In the genomic region with DNA sequence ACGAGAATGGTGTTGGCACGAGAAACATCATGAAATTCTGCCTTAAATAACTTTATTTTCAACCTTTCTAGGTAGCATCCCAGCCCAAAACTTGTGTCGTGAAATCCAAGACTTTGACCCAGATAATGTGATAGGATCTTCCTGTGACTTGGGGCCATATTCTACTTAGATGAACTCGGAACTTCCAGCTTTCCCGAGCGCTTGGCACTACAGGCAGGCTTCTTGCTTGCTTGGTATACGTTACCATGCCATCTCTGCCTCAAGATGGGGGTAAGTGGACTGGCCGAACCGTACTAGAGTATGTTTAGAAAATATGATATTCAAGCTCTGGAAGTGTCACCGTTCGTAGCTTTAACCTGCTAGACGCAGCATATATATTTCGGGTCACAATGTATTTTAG, we compare ENCODE assay signal across 23 mouse cellular contexts. TPM values are rescaled to one million over a fixed set of nuclear protein-coding genes. Genes with fewer than 3 reads are reported as not detected.
DNase-seq lines count a peak whose midpoint lies in the region; ATAC-seq and TF ChIP-seq lines count a peak whose summit lies in the region.
"Had no signal": no experiment of that assay in that cellular context is flagged by ENCODE, and none has a peak within 500 bp of the region (broad histone marks: within the 10 kb centered on the region; RNA-seq: fewer than 3 reads in every experiment).

No protein-coding gene starts in this region.

- intact Hi-C loops in gastrocnemius, adult 2 months (cut with DNase I): no loop called here

- H3K36me3 ChIP-seq in kidney, embryonic 16.5 days (ENCODE audit: insufficient read depth, low read length): no peaks in the 10 kb centered on the region
- H3K36me3 ChIP-seq: G1E had no signal

- no peak overlapping the region for H3K9ac ChIP-seq in kidney, embryonic 16.5 days (replicated peaks; ENCODE audit: low read length)

- TF ChIP-seq CTCF in gastrocnemius, adult 2 months (IDR thresholded peaks at IDR 0.05): no peak

- no peaks in the 10 kb centered on the region for H3K27me3 ChIP-seq in kidney, embryonic 16.5 days (ENCODE audit: insufficient read depth, low read length)
- H3K27me3 ChIP-seq: CH12.LX, Patski had no signal

- H3K4me3 ChIP-seq in gastrocnemius, adult 2 months: peak overlapping the region; percentile 39
- no peak overlapping the region for H3K4me3 ChIP-seq in kidney, embryonic 16.5 days (ENCODE audit: low read length)

- ATAC-seq in kidney, embryonic 16.5 days (ENCODE audit: low FRiP score, low TSS enrichment): no peak
- ATAC-seq: activated CD4-positive, CD25-positive, alpha-beta regulatory T cell, adult 4 months; CD4-positive, CD25-positive, alpha-beta regulatory T cell, adult 4 months; Patski had no signal

- H3K9me3 ChIP-seq in kidney, embryonic 16.5 days (ENCODE audit: low read length): no peaks in the 10 kb centered on the region
- H3K9me3 ChIP-seq: G1E had no signal

- no peak overlapping the region for H3K4me2 ChIP-seq in kidney, embryonic 16.5 days (replicated peaks; ENCODE audit: low read depth, low read length)

- peak; percentile 63 for DNase-seq in gastrocnemius, adult 18-20 months (ENCODE audit: low spot score)
- DNase-seq in gastrocnemius, postnatal 4 days (ENCODE audit: low spot score in 2 of 2): no peak
- DNase-seq in gastrocnemius, adult 2 months: peak; percentile 61
- no peak for DNase-seq in gastrocnemius, postnatal 10 days
- DNase-seq in gastrocnemius, adult 8-10 months (ENCODE audit: low spot score in 2 of 2): peak; percentile 12 to 24
- no peak for DNase-seq in gastrocnemius, postnatal 25 days
- peak; percentile 66 for DNase-seq in skeletal muscle tissue, adult 2 months (ENCODE audit: low read depth, low spot score)
- DNase-seq: adrenal gland, adult 2 months; adrenal gland, adult 8-10 months; adrenal gland, postnatal 10 days; adrenal gland, postnatal 14 days; adrenal gland, postnatal 25 days; adrenal gland, postnatal 36 days; B cell, adult 2 months; cerebellum, adult 11 months; cerebellum, adult 11-12 months had no signal

- 88% methylated on average over 13 of the region's 13 CpGs for WGBS in kidney, embryonic 16.5 days

- peak overlapping the region; percentile 85 for H3K27ac ChIP-seq in gastrocnemius, adult 2 months
- no peak overlapping the region for H3K27ac ChIP-seq in kidney, embryonic 16.5 days (ENCODE audit: low read length)

- H3K4me1 ChIP-seq in kidney, embryonic 16.5 days (ENCODE audit: insufficient read depth, low read length): no peaks in the 10 kb centered on the region

RNA-seq across cellular contexts. Expression of a gene that starts 41.8 kb away (rescaled TPM):
- total RNA-seq in gastrocnemius, adult 18-20 months (2021): 100 to 1,000 TPM in 1 of 2 experiments, 10 to 100 TPM in 1; 96.7 to 130 TPM
- total RNA-seq in gastrocnemius, postnatal 4 days (2021): 1 to 10 TPM; 7.7 to 9.2 TPM
- 100 to 1,000 TPM in 1 of 2 experiments, 10 to 100 TPM in 1; 63.7 to 165 TPM for total RNA-seq in gastrocnemius, adult 2 months (2021)
- total RNA-seq in gastrocnemius, postnatal 10 days (2021): 10 to 100 TPM; 12.4 to 13.2 TPM
- 100 to 1,000 TPM; 104 to 195 (median 155) TPM for total RNA-seq in gastrocnemius, adult 8-10 months (2022)
- total RNA-seq in gastrocnemius, postnatal 25 days (2021): 10 to 100 TPM; 50.4 to 57.1 TPM
- 1.7 and 1.8 TPM in 2 replicates for polyA plus RNA-seq in kidney, embryonic 16.5 days (2015; fragmentation: Nextera tagmentation; extraction: Ambion mirVana)
- total RNA-seq: MEL had no signal
- polyA plus RNA-seq: activated CD4-positive, CD25-positive, alpha-beta regulatory T cell, adult 4 months; CD4-positive, CD25-positive, alpha-beta regulatory T cell, adult 4 months; G1E had no signal

Comparison
In these comparisons a context has a peak if more than half of its experiments do, and no peak if none do; other contexts are left out.
1. DNase-seq: peak in gastrocnemius, adult 18-20 months (single experiment), gastrocnemius, adult 2 months (single experiment), gastrocnemius, adult 8-10 months (2 of 2) and skeletal muscle tissue, adult 2 months (single experiment); none in gastrocnemius, postnatal 4 days (0 of 2), gastrocnemius, postnatal 10 days (single experiment) and gastrocnemius, postnatal 25 days (single experiment).